Mouse (Mus musculus) liver, adult 2 months (tissue): ENCODE data around the gene Ptpn13. TPM values are rescaled to one million over a fixed set of nuclear protein-coding genes. Genes with fewer than 3 reads are reported as not detected.

Experiments
- DNase-seq: peaks from one replicate; pipeline ENCODE4 v3.0.0-alpha.2; 2011; ENCODE audit warnings: low read depth, low spot score; ENCODE audit errors: extremely low read depth
- H3K27ac ChIP-seq: fragments of 200-500 bp; replicated peaks from 2 replicates; pipeline ENCODE4 v1.5.1; 2012; ENCODE audit warnings: low read depth, mild to moderate bottlenecking, control low read depth, inconsistent platforms, low read length; ENCODE audit not compliant: insufficient read depth
- H3K27me3 ChIP-seq: fragments of 200-500 bp; 2 replicates; pipeline ENCODE4 v1.6.1; 2012; ENCODE audit warnings: mild to moderate bottlenecking, moderate library complexity, low read length, inconsistent platforms; ENCODE audit not compliant: control insufficient read depth, insufficient read depth
- H3K36me3 ChIP-seq: fragments of 200-500 bp; 2 replicates; pipeline ENCODE4 v1.6.1; 2012; ENCODE audit warnings: low read length, inconsistent platforms; ENCODE audit not compliant: control insufficient read depth, insufficient read depth
- H3K4me1 ChIP-seq: fragments of 200-500 bp; 2 replicates; pipeline ENCODE4 v1.6.1; 2011; ENCODE audit warnings: low read length; ENCODE audit not compliant: control insufficient read depth, insufficient read depth
- H3K4me3 ChIP-seq: fragments of 200-500 bp; 2 replicates; pipeline ENCODE4 v1.5.1; 2011; ENCODE audit warnings: low read depth, mild to moderate bottlenecking, control low read depth, low read length, moderate library complexity; ENCODE audit not compliant: insufficient read depth
- H3K79me2 ChIP-seq: fragments of 200-500 bp; 2 replicates; pipeline ENCODE4 v1.6.1; 2012; ENCODE audit warnings: inconsistent platforms, mild to moderate bottlenecking, low read length, moderate library complexity; ENCODE audit not compliant: control insufficient read depth, insufficient read depth
- H3K9ac ChIP-seq: fragments of 200-500 bp; 2 replicates; pipeline ENCODE4 v1.6.1; 2012; ENCODE audit warnings: low read depth, mild to moderate bottlenecking, control low read depth, inconsistent platforms, low read length
- CTCF ChIP-seq: fragments of 200-500 bp; IDR thresholded peaks from 2 replicates; pipeline ENCODE4 v1.5.1; 2011; ENCODE audit warnings: low read depth, low read length, control low read depth
- POLR2A ChIP-seq: fragments of 200-500 bp; IDR thresholded peaks from 2 replicates; pipeline ENCODE4 v1.6.1; 2011; ENCODE audit warnings: low read length, control low read depth; ENCODE audit not compliant: insufficient read depth; ENCODE audit errors: extremely low read depth
- WGBS: fragments of 180-500 bp; shearing (Covaris S2); methylation state at CpG from one replicate; pipeline ENCODE4 v1.1.7; 2018; 5-methylcytosine and 5-hydroxymethylcytosine counted together
- polyA plus RNA-seq: library from polyadenylated mRNA; depleted of rRNA; stranded (reverse); fragments of >200 nt; gene quantifications from 2 replicates; pipeline ENCODE4 v1.2.3, GENCODE M21; 2012; rRNA removed
- total RNA-seq: library from RNA; depleted of rRNA; stranded (reverse); fragments of >200 nt; gene quantifications from 2 replicates; pipeline ENCODE4 v1.2.3, GENCODE M21; 2014; rRNA removed

The Ptpn13 gene
- 0.83 and 1.1 TPM in 2 replicates for total RNA-seq
- 0.38 and 0.41 TPM in 2 replicates for polyA plus RNA-seq

DNA sequence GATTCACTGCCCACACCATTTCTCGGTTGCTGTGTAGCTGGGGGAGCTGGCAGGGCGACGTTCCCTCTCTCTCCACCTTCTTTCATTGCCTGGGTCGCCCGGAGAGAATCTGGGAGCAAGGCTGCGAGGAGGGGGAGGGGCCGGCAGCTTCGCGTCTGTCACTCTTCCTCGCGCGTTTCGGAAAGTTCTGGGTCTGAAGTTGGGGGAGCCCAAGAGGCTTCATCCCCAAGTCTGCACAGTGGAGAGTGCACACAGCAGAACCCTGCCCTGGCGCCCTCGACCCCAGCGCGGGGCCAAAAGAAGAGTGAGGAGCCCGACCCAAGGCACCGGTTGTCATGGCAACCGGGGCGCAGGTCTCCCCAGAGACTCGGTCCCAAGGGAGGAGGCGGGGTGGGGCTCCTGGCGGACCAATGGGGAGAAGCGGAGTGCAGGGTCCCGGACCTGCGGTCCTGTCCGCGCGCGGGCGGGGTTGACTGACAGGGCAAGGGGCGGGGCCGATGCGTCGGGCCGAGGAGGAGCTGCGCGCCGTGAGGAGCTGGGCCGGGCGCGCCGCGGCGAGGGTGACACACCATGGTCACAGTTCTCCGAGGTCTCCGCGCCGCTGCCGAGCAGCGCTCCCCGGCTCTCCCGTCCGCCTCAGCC, at the start of gene Ptpn13:
Ptpn13 (plus strand) TSS at position 515 of the 642 bp plus-strand sequence.
- peak; percentile 59 for DNase-seq
- no peak for TF ChIP-seq CTCF
- 0 out of 2 replicates have a peak, but pooled peaks have one; percentile 23 for TF ChIP-seq POLR2A
- no peaks in the 10 kb centered on the region for H3K36me3 ChIP-seq
- H3K79me2 ChIP-seq, result no peaks in the 10 kb centered on the region
- H3K4me1 ChIP-seq, result no peaks in the 10 kb centered on the region; the same call in 1 of the 2 replicates
- peak within 1 kb of the TSS; percentile 35 for H3K4me3 ChIP-seq
- H3K27me3 ChIP-seq, result no peaks in the 10 kb centered on the region
- peak within 1 kb of the TSS; percentile 59 for H3K9ac ChIP-seq
- under 1% methylated on average over 55 of the region's 55 CpGs for WGBS
- H3K27ac ChIP-seq, result no peak within 1 kb of the TSS

DNA sequence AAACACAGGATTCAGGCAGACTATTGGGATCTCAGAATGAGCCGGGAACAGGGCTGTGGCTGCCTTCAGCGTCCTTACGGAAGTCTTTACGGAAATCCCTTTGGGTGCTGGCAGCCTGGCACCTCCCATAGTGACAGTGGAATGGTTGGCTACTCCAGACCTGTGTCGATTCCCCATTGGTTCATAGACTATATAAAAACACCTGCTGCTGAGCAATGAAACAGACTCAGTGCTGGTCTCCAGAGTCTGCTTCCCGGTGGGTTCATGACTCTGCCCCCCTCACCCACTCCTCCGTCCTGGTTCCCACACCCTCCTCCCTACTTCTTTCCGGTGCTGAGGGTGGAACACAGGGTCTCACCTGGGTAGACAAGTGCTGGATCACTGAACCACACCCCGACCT, 49.8 kb upstream of the Ptpn13 start:
- WGBS, result 91% methylated on average over 9 of the region's 9 CpGs
- Histone ChIP-seq H3K27ac (no peak overlapping the region), H3K27me3 (no peaks in the 10 kb centered on the region), H3K36me3 (no peaks in the 10 kb centered on the region), H3K4me3 (no peak overlapping the region), H3K4me1 (no peaks in the 10 kb centered on the region), H3K9ac (no peak overlapping the region), H3K79me2 (no peaks in the 10 kb centered on the region)
- no peak for DNase-seq
- TF ChIP-seq POLR2A (no peak), CTCF (no peak)

DNA sequence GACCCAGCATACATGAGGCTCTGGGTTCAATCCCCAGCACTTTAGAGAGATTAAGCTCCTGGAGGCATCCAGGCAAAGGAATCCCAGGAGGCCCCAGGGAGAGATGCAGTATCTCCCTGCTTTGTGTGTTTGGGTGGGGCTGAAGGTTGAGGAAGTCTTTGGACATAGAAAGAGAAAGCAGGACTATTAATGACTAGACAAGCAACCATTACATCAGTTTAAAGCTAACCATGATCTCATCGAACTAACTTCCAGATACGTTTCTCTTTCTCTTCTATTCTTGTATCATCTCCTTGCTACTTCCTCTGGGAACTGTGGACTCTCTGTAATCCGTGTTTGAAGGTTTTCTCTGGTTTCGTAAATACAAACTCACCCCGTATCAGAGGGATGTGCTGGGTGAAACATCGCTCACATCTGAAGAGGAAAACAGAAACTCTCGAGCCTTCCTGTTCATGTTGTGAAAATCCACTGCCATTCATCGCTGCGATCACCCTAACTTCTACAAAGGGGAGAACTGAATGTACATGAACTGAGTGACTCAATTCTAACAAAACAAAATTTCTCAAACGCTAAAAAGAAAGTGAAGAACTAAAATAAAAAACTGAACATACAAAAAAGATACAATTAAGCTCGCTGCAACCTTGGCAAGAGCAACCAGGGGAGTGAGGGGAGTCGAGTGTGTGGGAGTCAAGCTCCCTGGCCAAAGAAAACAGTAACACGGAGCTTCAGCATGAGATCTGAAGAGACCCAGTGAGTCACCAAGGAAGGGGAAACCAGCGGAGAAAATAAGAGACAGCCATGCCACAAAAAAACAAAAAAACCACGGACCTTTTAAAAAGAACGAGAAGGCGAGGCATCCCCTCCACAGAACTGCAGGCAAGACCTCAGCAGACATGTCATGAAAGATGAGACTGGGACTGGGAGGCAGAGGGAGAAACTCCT, 48.4 kb upstream of the Ptpn13 start:
- Histone ChIP-seq H3K4me3 (no peak overlapping the region), H3K27me3 (no peaks in the 10 kb centered on the region)

DNA sequence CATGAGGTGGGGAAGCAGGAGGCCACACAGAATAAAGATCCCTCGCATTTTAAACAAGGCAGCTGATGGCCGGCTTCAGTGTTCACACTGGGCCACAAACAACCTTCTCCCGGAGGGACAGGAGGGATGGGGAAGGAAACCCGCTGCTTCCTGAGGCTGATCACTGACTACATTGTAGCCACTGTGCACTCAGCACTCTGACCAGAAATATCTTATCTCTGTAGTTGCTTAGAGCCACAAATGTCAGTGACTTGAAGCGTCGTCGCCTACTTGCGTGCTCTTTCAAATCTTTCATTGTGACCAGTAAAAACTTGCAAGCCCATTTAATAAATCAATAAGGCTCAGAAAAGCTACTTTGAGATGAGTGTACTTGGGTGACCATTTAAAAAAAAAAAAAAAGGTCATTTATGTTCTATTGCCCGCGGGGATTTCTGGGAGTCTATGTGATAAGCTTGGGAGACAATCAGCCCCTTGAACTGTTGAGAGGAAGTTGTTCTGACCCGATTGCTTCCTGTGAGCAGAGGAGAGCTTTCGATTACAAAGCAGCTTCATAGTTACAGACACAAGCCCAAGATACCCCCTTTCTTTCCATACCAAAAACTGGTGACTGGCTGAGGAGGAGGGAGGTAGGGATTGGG, 47.4 kb upstream of the Ptpn13 start:
- no peak overlapping the region for H3K27ac ChIP-seq

More for the DNA sequence above, 48.4 kb upstream of the Ptpn13 start:
- 59% methylated on average over 17 of the region's 17 CpGs for WGBS
- no peaks in the 10 kb centered on the region for H3K4me1 ChIP-seq
- H3K9ac ChIP-seq, result no peak overlapping the region
- TF ChIP-seq POLR2A (no peak), CTCF (no peak)
- no peak for DNase-seq
- H3K36me3 ChIP-seq, result no peaks in the 10 kb centered on the region
- no peak overlapping the region for H3K27ac ChIP-seq
- no peaks in the 10 kb centered on the region for H3K79me2 ChIP-seq

DNA sequence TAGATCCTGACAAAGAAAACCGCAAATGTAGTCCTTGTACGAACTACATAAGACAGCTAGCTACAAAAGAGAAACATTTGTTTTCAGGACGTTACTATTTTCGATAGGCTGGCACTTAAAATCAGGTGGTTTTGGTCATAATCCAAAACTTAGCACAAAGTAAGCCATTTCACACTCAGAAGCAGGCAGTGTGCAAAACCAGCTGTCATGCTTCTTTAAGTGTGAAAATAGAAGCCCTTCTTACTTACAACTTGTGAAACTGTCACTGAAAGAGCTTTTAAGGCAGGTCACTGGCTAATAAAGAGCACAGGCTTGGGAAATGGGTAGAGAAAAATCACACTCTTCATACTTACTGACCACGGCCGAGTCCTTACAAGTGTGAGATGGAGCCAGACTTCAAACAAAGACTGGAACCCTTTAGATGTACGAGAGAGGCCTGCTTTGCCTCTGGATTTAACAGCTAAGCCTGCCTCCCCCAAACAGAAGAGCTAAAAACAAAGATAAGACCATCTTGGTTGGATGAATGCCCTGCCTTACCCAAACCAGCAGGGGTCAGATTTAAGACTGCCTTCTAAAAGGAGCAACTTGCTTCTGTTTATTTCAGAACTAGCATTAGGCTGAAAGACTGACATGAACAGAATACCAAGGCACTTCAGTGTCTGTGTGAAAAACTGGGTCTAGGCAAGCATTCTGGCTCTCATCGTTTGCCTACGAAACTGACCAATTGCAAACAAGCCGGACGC, 44.0 kb upstream of the Ptpn13 start:
- Histone ChIP-seq H3K4me1 (no peaks in the 10 kb centered on the region), H3K27me3 (no peaks in the 10 kb centered on the region), H3K27ac (no peak overlapping the region), H3K79me2 (no peaks in the 10 kb centered on the region), H3K4me3 (no peak overlapping the region), H3K36me3 (no peaks in the 10 kb centered on the region), H3K9ac (no peak overlapping the region)
- 81% methylated on average over 11 of the region's 11 CpGs for WGBS
- DNase-seq, result no peak
- TF ChIP-seq POLR2A (no peak), CTCF (no peak)

More for the DNA sequence above, 47.4 kb upstream of the Ptpn13 start:
- Histone ChIP-seq H3K79me2 (no peaks in the 10 kb centered on the region), H3K4me3 (no peak overlapping the region), H3K36me3 (no peaks in the 10 kb centered on the region), H3K4me1 (no peaks in the 10 kb centered on the region), H3K27me3 (no peaks in the 10 kb centered on the region), H3K9ac (no peak overlapping the region)
- TF ChIP-seq CTCF, result no peak
- no peak for TF ChIP-seq POLR2A
- 55% methylated on average over 12 of the region's 12 CpGs for WGBS
- no peak for DNase-seq
